Mouse (Mus musculus) frontal cortex, postnatal 14 days (tissue): ENCODE results near the gene Thrb.

Experiments
- DNase-seq, 2 experiments: peaks; one replicate each; pipeline ENCODE4 v3.0.0; 2022; ENCODE audit warnings: low spot score in 2 of 2

The Thrb gene

DNA sequence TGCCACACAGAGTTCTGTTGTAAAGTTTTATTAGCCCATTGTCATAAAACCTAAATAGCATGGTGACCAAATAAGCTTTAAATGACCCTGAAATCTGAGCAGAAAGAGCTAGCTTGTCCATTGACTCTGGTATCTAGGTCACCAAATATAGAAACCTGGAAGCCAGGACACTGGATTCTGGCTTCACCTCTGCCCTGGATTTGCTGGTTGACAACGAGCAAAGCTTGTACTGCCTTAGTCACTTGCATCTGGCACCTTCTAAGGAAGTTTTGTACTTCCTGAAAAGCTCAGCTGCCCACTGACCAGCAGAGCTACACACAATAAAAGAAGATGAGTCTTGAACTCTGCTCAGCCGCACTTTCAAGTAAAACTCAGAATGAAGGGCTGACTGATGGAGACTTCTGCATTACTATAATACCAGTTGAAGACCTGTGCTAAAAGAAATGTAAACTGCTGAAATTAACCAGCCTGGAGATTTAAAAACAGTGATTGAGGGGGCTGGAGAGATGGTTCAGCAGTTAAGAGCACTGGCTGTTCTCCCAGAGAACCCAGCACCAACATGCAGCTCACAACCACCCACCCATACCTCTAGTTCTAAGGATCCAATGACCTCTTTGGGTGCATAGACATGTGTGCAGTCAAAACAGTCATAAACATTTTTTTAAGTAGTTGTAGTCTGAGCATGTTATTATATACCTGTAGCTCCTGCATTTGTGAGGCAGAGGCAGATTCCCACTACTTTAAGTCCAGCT lies 369.3 kb downstream of the Thrb start:
- DNase-seq: no peak

DNA sequence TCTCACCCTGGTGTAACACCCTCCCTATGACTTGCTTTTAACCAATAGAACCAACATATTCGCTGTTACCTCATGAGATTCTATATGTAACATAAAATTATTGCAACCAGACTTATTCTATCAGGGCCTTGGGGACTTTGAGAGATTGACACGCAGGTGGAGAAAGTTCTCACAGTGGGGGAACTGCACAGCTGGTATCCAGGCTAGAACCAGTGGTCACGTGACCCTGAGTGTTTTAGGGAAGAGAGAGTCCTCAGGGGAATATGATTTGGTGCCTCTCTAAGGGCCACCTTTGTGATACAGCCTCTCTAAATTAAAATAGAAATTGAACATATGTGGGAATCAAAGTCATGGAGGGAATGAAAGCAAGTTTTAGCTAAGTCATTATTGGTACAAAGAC lies 371.9 kb downstream of the Thrb start:
- DNase-seq: no peak

DNA sequence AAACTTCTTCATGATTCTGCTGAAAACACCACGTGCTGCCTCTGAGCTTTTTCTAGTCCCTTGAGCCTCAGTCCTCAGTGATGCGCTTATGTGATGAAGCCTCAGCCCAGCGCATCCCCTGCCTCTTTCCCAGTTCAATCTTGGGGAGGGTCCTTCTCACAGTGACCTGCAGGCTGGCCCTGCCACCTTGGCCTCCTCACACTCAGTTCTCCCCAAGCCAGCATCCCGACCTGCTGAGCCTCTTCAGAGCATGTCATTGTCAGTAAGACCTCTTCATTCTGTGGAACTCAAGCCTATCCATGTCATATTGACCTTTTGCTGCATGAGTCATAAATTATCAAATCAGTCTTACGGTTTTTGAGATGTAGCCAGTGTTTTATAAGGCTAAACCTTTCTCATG lies 376.5 kb downstream of the Thrb start:
- DNase-seq: no peak

DNA sequence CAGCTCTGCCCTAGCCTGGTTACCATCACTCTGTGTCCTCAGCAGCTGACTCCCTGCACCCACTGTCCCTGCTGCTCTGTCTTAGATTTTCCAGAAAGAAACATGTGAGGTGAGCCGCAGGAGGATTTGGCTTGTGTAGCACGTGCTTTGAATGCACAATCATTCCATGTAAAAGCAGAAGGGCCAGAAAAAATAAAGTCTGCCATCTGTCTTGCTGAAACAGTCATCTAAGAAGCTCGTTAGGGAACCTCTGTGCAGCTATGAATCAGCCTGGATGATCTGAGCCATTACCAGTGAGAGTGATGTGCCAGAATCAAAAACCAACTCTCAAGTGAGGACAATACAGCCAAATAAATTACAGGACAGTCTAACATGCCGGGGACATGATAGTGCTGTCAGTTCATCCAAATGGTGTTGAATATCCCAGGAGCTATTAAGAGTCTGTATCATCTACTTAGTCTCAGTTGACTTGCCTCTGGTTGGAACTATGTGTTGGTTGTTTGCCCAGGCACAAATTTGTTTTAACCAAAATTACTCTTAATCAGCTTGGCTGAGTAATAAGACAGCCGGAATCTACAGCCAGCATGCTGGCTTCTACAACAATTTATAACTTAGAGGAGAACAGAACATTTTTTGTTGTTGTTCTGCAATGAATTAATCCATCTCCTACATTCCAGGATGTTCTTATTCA lies 402.2 kb downstream of the Thrb start:
- DNase-seq: peak; percentile 11 to 15
